Mouse (Mus musculus) testis, postnatal 10 days (tissue): ENCODE data around the gene Olfr10.

ENCODE experiments used
- DNase-seq: peaks from one replicate; pipeline ENCODE4 v3.0.0; 2021; ENCODE audit warnings: low spot score

Olfr10 gene

DNA sequence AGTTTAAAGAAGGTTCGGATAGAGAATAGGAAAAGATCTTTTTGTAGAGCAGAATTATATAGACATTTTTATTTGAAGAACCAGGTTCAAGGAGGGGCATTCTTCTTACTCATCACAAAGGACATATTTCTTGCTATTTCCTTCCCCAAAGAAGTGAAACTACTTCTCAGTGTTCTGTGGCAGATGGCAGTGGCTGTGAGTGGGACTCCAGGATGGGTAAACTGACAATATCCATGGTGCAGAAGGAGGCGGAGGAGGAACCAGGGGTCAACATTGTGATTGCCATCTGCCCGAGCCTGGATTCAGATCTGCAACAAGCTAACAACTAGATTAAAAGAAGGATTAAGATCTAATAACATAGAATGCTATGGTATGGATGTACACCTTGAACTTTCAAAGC, 22.2 kb downstream of the Olfr10 start:
- no peak for DNase-seq

DNA sequence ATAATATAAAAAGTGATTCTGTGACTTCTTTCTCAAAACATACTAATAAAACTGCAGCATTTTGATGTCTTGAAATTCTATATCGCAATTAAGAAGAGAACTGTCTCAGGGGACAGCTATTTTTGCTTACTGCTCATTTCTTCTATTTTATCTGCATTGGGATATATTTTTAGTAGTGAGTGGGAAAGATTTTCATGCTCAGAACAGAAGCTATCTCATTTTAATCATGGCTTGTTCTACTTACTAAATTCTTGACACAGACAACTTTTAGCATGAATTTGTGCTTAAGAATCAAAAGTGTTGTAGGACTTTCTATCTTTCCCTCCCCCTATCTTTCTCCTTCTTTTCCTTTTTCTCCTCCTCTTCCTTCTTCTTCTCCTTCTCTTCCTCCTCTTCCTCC, 25.1 kb downstream of the Olfr10 start:
- DNase-seq: no peak

DNA sequence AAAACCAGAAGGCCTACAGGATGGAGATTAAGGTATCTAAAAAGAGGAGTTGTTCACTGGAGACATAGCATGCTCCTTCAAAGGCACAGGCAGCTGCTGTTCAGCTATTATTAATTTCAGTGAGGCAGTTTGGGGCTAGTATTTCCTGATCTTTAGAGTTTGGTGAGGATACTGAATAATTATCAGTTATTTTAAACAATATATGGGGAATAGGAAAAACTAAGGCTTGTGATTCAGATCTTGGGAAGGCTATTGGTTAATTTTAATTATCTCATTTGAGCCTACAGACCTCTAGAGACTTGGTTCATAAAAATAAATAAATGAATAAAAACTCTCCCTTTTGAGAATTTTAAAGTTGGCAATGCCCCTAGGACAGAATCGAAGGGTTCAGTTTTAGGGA, 30.3 kb downstream of the Olfr10 start, which contains the start of gene Olfr1390:
Gene Olfr1390 (plus strand): TSS at position 301 of the 400 bp plus-strand sequence.
- no peak for DNase-seq

DNA sequence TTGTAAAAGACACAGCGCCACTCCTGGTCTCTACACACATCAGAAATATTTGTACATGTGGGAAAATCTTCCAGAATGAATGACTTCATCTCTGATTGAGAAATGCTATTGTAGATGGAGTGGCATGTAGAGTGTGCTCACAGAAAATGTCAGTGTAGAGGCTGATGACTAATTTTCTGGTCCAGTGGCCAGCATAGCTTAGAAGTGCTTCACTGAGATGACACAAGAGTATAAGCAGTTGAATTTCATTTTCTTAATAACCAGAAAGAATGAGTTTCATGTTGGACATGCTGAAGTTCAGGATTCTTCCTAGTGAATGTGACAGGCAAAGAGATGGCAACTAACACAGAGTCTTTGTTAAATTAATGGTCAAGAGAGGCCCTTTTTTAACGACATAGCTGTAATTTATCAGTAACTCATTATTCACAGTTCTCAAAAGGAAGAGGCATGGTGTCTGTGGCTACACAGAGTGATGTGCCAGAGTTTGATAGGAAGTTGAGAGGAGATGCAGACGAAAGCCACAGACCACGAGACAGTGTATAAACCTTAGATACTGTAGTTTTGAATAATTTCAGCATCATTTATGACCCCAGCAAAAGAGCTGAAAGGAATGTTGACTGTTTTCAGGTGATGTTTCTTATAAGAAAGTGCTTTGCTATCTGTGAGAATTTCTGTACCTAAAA, 32.8 kb downstream of the Olfr10 start:
- no peak for DNase-seq
